Mouse (Mus musculus) liver, adult 10 weeks (tissue): Measurements from ENCODE around the gene Clcn2. TPM values are rescaled to one million over a fixed set of nuclear protein-coding genes. Genes with fewer than 3 reads are reported as not detected.

Experiments used
- polyA plus RNA-seq: library from polyadenylated mRNA; stranded (reverse); fragments of 350-450 nt; fragmentation: Illumina TruSeq; extraction: RNeasy Lipid Tissue Mini Kit (QIAGEN cat#74804); gene quantifications from one replicate; pipeline ENCODE4 v1.2.3, GENCODE M21; 2014; ENCODE audit warnings: low read depth, low replicate concordance

Gene Clcn2
- 3.3 TPM for polyA plus RNA-seq

DNA sequence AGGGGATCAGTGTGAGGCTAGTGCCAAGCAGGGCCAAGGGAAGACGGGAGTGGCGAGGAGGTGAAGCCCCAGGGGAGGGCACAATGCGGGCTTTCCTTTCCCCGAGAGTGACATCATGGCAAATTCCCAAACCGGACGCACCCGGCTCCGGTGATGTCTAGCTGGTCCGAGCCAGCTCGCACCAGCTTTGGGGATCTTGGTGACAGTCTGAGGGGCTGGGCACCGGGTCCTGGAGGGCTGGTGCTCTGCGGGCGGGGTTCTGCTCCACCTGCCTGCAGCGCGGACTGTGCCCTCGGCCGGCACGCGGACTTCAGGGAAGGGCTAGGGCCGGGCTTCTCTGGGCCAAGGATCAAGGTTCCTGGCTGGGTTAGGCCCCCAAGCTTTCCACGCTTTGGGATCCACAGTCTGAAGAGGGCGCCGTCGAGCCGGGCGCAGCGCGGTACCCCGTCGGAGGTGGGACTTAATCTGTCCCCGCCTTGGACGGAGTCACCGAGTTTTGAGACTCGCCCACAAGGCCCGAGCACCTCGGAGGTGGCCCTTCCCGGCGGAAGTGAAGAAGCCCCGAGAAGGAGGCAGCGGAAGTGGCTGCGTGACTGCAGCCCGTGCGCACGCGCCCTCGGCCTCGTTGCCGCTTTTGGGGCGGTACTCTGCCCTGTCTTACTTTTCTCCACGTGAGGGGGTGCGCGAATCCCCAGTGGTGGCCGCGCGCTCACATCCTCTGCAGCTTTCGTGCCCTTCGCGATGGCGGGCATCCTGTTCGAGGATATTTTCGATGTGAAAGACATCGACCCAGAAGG is at the start of gene Clcn2, which contains the start of gene Polr2h:
Gene Clcn2, minus strand, starts transcription at position 566 of the 797 bp plus-strand sequence.
Gene Polr2h, plus strand, starts transcription at position 485 of the 797 bp plus-strand sequence.

DNA sequence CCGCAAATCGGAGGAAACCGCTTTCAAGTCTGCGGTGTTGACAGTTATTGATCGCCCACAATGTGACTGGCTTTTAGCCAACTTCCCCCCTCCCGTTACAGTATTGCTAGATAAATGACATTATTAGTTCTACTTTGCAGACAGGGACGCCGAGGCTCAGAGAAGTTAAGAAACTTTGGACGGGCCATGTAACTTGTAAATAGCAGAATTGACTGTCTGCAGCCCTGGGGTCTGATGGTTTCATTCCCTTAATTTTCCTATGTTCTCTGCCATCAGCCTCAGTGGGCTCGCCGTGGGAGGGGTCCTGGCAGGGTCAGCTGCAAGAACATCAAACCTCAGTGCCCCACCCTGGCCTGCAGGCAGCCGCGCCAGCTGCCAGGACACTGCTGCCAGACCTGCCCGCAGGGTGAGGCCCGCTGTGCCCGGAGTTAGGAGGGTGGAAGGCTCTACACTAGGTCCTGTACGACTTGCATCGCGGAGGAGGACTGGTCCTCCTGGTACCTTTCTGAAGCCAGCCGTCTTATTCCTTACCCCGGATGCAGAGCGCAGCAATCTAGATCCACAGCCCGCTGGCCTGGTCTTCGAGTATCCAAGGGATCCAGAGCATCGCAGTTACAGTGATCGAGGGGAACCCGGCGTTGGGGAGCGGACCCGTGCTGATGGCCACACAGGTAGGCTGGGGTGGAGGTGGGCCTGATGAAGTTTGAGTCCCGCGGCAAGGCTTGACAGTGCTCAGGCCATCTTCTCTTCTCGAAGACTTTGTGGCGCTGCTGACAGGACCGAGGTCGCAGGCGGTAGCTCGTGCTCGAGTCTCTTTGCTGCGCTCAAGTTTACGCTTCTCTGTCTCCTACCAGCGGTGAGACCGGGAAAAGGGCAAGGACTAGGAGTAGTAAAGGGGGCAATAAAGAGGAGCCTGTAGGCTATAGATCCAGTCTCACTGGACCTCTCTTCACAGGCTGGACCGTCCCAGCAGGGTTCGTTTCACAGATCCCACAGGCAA is 16.5 kb upstream of the Clcn2 start, which contains the start of gene Thpo:
Gene Thpo, minus strand, starts transcription at position 781 of the 1,000 bp plus-strand sequence.

DNA sequence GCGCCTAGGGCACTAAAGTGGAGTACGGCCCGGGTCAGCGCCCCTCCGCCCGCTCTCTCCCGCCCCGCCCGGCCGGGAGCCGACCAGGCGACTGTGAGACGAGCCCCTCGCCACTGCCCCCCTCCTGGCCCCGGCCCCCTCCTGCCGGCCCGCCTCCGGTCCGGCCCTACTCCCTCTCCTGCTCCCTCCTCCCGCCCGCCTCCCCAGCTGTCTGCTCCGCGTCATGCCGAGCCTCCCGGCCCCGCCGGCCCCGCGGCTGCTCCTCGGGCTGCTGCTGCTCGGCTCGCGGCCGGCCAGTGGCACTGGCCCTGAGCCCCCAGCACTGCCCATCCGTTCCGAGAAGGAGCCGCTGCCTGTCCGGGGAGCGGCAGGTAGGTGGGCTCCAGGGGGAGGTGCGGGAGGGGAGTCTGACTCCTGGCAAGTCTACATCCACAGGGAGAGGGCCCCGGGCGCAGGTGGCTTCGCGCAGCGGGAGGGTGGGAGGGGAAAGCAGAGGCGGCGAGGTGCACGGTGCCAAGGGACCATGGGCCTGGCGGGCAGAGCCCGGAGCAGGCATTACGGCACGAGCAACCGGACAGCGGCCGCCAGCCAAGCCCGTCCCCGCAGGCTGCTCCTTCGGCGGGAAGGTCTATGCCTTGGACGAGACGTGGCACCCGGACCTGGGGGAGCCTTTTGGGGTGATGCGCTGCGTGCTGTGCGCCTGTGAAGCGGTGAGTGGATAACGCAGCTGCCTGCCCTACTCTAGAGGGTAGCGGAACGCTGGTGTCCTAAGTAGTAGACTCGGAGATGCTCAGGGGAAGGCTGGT is 15.6 kb upstream of the Clcn2 start, which contains the start of gene Chrd:
Gene Chrd, plus strand, starts transcription at position 203 of the 806 bp plus-strand sequence.

DNA sequence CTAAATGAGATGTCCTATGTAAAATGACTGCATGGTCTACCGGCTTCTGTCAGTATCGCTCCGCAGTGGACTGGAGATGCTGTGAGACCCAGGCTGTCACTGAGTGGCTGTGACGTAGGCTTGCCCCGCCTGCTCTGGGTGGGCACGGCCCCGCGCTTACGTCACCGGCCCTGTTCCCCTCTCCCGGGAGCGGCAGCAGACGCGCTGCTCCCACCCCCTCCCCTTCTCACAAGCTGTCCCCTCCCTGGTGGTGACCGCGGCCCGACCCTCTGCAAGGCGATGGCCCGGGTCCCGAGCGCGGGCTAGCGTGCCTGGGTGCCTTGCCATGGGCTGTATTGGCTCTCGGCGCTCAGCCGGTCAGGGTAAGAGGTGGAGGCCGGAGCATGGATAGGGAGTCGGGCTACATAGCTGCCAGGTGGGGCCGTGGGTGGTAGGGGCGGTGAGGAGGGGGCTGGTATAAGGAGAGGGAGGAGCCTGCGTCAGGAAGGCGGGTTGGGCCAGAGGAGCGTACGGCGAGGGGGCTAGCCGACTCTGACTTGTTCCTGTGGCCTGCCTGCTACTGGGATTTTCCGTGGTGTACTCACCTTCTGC is 24.3 kb downstream of the Clcn2 start, which contains the start of gene Fam131a:
Gene Fam131a, plus strand, starts transcription at position 131 of the 591 bp plus-strand sequence.

DNA sequence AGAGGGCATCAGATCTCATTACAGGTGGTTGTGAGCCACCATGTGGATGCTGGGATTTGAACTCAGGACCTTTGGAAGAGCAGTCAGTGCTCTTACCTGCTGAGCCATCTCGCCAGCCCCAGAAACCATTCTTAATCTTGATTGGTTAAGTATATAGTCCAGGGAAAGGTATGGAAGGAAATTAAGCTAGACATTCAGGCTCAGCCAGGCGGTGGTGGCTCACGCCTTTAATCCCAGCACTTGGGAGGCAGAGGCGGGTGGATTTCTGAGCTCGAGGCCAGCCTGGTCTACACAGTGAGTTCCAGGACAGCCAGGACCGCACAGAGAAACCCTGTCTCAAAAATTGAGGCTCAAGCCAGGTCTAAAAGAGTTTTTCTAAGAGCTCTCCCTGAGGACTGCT is 49.5 kb downstream of the Clcn2 start, which contains the start of gene Eif4g1:
Gene Eif4g1, plus strand, starts transcription at position 301 of the 400 bp plus-strand sequence.

Other genes starting within 250 kb of the Clcn2 start
- gene Eif2b5, start 218.9 kb downstream of the Clcn2 start, polyA plus RNA-seq: 9.8 TPM
- 7.3 TPM for gene Dvl3, start 200.8 kb downstream of the Clcn2 start, polyA plus RNA-seq
- 86.1 TPM for gene Ap2m1, start 182.3 kb downstream of the Clcn2 start, polyA plus RNA-seq
- 10.5 TPM for gene Abcf3, start 169.2 kb downstream of the Clcn2 start, polyA plus RNA-seq
- gene Vwa5b2, start 128.3 kb downstream of the Clcn2 start, polyA plus RNA-seq: not detected
- gene Eef1akmt4, start 106.2 kb downstream of the Clcn2 start, polyA plus RNA-seq: 1.7 TPM
- not detected for gene Gm49333, start 106.1 kb downstream of the Clcn2 start, polyA plus RNA-seq
- gene Alg3, start 106.0 kb downstream of the Clcn2 start, polyA plus RNA-seq: 6.0 TPM
- not detected for gene Camk2n2, start 96.5 kb downstream of the Clcn2 start, polyA plus RNA-seq
- gene Ece2, start 87.9 kb downstream of the Clcn2 start, polyA plus RNA-seq: not detected
- gene Psmd2, start 66.1 kb downstream of the Clcn2 start, polyA plus RNA-seq: 84.4 TPM
- gene Eif4g1, start 49.4 kb downstream of the Clcn2 start, polyA plus RNA-seq: 154 TPM
- gene Fam131a, start 24.5 kb downstream of the Clcn2 start, polyA plus RNA-seq: not detected
- gene Polr2h, start 81 bp downstream of the Clcn2 start, polyA plus RNA-seq: 10.0 TPM
- gene Chrd, start 15.4 kb upstream of the Clcn2 start, polyA plus RNA-seq: 0.13 TPM
- 2.9 TPM for gene Thpo, start 16.8 kb upstream of the Clcn2 start, polyA plus RNA-seq